Mouse (Mus musculus) heart, postnatal 0 days (tissue): ENCODE measurements around the gene Casc3.

Experiments
- CTCF ChIP-seq: IDR thresholded peaks from 2 replicates; pipeline ENCODE4 v1.5.1; 2016; ENCODE audit warnings: antibody characterized with exemption, control low read depth, low read depth
- EP300 ChIP-seq: IDR thresholded peaks from 2 replicates; pipeline ENCODE4 v1.6.1; 2016; ENCODE audit warnings: antibody characterized with exemption, low read depth

GRCm38 (mm10) chr11:98877001-98877400, 72.3 kb downstream of the Casc3 start:
- no peak for TF ChIP-seq CTCF
- TF ChIP-seq EP300, result no peak
